Mouse (Mus musculus) adrenal gland (tissue): ENCODE measurements around the gene Birc5.

Experiments used
- intact Hi-C: fragments of 180-260 bp; cut with DNase I; formaldehyde crosslinking; loops from one replicate; pipeline ENCODE4 v1.15.1; 2025

Gene Birc5

GRCm38 (mm10) chr11:117852875-117853274 lies 3.8 kb downstream of the Birc5 start:
- intact Hi-C loops, result no loop called here

GRCm38 (mm10) chr11:117854241-117854640 lies 5.2 kb downstream of the Birc5 start:
- intact Hi-C loops, result no loop called here

GRCm38 (mm10) chr11:117855360-117855759 lies 6.3 kb downstream of the Birc5 start:
- intact Hi-C loops, result no loop called here

- intact Hi-C loops, result no loop called here
These were observed 6.9 kb downstream of the Birc5 start for GRCm38 (mm10) chr11:117855975-117856374.

DNA sequence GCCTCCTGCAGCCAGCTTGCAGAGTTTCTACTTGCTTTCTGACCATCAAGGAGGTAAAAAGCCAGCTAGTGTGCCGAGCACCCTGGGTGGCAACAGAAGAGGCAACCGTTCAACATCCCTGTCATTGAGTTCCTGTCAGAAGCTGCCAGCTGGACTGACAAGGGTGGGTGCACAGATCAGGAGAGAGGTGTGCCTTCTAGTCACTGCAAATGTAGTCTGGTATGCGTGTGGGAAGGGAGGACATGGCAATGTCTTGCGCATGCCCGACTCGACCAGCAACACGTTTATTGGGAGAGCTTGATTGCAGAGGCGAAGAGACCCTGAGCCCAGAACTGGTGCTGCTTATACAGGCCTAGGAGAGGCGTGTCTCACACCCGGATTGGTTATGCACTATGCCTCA lies 8.4 kb downstream of the Birc5 start:
- intact Hi-C loops, result no loop called here

DNA sequence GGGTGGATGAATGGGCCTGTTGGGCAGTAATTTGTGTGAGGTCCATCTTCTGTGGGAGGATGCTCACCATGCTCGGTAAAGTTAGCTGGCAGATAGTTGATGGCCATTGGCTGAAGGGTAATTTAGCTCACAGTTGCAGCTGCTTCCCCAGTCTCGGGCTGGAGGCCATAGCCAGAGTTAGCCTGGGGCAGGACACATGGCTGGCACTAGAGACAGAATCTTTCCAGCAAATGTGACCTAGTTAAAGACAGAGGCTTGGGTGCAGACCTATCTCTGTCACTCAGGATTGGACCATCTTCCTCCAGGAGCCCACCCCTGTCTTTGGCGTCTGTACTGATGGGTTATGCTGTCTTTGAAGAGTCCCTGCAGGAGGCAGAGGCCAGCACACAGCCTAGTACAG lies 9.3 kb downstream of the Birc5 start:
- intact Hi-C loops, result no loop called here

DNA sequence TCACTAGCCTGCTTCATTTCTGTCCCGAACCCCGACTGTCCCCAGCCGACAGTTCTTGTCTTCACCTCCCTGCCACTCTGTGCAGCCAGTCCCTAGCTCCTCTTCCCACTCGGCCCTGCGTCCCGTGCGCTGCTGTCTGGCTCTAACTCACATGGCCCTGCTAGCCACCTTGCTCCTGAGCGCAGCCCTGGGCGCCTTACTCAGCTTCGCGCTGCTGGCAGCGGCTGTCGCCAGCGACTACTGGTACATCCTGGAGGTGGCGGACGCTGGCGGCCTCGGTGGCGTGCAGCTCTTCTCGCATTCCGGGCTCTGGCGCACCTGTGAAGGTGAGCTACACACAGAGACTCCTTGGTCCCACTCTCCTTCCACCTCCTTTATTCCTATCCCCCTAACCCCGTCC lies 11.6 kb downstream of the Birc5 start, which contains the start of gene Tmem235:
Gene Tmem235, plus strand, starts transcription at position 152 of the 400 bp plus-strand sequence.
- intact Hi-C loops, result no loop called here

GRCm38 (mm10) chr11:117863174-117863856 lies 14.3 kb downstream of the Birc5 start:
- intact Hi-C loops, result no loop called here

DNA sequence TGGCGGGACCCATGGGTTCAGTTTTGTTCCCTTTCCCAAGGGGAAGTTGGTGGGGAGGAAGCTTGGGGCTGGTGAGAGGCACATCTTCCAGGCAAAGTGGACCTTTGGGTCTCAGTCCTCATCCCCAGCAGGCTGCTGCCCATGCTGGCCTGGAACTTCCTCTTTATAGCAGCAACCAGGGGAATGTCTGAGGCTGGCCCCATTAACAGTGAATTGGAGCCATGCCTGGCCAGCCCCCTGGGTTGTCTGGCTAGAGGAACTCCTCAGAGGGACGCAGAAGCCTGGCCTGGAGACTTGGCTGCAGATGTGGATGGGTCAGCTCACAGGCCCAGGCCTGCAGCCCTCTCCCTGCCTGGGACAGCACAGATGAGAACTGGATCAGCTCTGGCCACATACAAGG lies 15.8 kb downstream of the Birc5 start:
- intact Hi-C loops, result no loop called here

- intact Hi-C loops, result no loop called here
These were observed 16.9 kb downstream of the Birc5 start for GRCm38 (mm10) chr11:117865988-117866387.

DNA sequence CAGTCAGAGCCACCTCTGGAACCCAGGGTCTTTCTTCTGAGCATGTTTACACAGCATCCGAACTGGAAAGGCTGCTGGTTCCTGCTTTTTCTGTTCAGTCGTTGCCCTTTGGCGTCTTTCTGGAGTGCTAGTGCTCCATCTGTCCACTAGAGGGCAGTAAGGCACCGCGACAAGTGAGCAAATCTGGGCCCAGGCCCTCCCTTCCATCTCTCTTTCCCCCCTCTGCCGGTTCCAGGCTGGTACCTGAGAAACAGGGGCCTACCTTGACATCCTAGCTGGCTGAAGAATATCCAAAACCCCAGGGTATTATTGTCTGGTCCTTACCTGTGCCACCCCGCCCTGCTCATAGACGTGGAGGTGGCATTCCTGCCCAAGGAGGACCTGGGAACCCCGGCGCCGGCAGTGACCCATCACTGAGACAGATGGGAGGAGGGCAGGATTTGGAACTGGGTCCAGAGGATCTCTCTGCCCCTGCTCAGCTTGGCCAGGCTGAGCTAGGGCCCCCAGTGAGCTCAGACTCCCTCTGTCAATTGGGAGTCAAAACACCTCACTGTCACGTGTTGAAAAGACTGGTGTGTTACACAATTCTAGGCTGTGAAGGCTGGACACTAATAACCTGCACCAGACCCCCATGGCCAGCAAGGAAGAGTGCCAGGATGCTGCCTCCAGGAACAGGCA lies 21.8 kb downstream of the Birc5 start:
- intact Hi-C loops, result loop anchor here (2.0 to 10.0 kb wide), 5 partner anchors 41 to 344 kb away; partner anchors contain the start of gene Socs3

DNA sequence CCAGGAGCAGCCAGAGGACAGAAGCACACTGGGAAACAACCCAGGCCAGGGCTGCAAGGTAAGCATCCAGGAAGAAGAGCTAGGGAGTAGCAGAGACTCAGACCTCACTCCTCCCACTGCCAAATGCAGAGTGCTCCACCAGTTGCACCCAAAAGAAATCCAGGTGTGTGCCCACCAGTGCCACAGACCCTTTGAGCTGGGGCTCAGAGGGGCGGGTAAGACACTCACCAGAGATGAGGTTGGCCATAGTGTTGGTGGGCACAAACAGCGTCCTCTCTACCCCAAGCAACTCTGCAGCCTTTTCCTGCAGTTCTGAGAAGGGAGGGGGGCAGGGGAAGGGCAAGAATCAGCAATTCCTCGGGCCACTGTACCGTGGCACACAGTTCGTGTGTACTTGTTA lies 22.3 kb downstream of the Birc5 start:
- intact Hi-C loops, result loop anchor here (2.0 to 10.0 kb wide), 5 partner anchors 41 to 343 kb away; partner anchors contain the start of gene Socs3

GRCm38 (mm10) chr11:117871911-117872584 lies 23.0 kb downstream of the Birc5 start:
- intact Hi-C loops, result loop anchor here (2.0 to 10.0 kb wide), 5 partner anchors 40 to 343 kb away; partner anchors contain the start of gene Socs3

- intact Hi-C loops, result loop anchor here (5.0 to 10.0 kb wide), 4 partner anchors 39 to 342 kb away; partner anchors contain the start of gene Socs3
These were observed 24.0 kb downstream of the Birc5 start, which contains the start of gene Tha1 for GRCm38 (mm10) chr11:117872861-117873608. Gene Tha1 (minus strand): TSS chr11:117873481.

DNA sequence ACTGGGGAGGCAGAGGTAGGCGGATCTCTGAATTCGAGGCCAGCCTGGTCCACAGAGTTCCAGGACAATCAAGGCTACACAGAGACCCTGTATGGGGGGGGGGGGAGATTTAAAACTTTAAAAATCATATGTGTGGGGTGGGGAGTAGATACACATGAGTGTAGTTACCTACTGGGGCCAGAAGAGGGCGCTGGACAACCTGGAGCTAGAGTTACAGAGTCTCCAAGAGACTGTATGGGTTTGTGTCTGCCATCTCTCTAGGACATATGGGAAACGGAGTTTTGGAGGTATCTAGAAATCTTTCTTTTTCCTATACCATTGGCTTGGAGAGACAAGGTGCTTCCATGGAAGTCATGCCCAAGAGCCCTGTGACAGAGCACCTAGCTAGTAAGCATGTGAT lies 25.4 kb downstream of the Birc5 start:
- intact Hi-C loops, result loop anchor here (5.0 to 10.0 kb wide), 4 partner anchors 38 to 340 kb away; partner anchors contain the start of gene Socs3

GRCm38 (mm10) chr11:117875681-117876080 lies 26.6 kb downstream of the Birc5 start:
- intact Hi-C loops, result loop anchor here (10.0 kb wide), 1 partner anchor 339 kb away; no protein-coding TSS in a partner anchor

- intact Hi-C loops, result loop anchor here (10.0 kb wide), 1 partner anchor 337 kb away; no protein-coding TSS in a partner anchor
These were observed 29.1 kb downstream of the Birc5 start for GRCm38 (mm10) chr11:117877917-117878745.

GRCm38 (mm10) chr11:117878892-117879291 lies 29.8 kb downstream of the Birc5 start:
- intact Hi-C loops, result loop anchor here (10.0 kb wide), 1 partner anchor 336 kb away; no protein-coding TSS in a partner anchor

DNA sequence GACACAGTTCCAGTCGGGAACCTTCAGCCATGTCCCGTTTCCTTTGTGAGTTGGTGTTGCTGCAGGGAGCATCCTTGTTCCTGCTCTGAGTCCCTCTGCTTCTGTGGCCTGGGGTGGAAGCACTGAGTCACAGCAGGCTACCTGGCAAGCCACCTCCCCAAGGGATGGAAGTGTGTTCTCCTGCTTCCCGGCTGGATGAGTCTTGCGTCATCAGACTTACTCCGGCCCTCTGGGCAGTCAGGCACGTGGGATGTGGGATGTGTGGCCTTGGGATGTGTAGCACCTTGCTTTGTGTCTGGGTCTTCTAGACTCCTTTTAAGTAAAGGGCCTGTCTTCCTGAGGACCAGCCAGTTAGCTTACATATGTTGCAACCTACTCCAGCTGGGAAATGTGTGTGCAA lies 30.6 kb downstream of the Birc5 start:
- intact Hi-C loops, result loop anchor here (10.0 kb wide), 1 partner anchor 335 kb away; no protein-coding TSS in a partner anchor
